Mouse (Mus musculus) cerebral cortex, adult 2 months (tissue): ENCODE measurements around the gene Fut1.

ENCODE experiments used
- WGBS: fragments of 180-500 bp; shearing (Covaris S2); methylation state at CpG from one replicate; pipeline ENCODE4 v1.1.7; 2018; 5-methylcytosine and 5-hydroxymethylcytosine counted together

Fut1 gene

DNA sequence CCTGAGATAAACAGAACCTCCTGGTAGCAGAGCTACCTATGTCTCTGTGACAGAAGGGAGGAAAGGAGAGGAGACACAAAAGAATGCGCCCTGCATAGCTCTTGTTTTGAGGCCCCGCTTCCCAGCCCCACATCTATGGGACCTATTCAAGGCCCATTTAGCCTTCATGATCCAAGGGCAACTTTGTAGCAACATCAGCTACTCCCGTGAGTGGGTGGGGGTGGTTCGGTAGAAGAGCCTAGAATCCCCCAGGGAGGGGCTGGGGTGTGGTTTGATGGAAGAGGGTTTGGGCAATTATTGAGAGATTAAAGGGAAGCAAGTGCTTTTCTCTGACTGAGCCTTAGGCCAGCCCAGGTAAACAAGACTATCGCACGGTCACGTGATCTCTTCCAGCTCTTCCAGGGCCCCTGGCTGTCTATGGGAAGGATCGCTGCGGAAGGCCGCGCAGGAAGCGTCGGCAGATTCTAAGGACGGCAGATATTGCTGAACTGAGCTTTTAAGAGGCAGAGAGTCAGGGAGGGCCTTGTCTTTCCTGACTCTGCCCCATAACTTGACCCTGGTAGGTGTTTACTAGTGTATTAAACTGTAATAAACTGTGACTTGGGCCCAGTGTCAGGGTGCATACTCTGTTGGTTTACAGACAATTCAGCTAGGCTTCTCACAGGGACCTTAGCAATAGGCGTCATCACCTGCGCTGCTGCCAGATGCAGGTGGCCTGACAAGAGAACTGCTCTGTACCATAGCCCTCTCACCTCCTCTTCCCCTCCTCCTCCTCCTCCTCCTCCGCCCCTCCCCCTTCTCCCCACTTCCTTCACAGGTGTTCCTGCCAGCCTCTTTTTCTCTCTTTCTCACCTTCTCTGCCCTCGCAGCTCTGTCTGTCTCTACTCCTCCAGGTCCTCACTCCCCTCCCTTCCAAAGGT, 17.9 kb upstream of the Fut1 start:
- WGBS, result 75% methylated on average over 18 of the region's 18 CpGs

DNA sequence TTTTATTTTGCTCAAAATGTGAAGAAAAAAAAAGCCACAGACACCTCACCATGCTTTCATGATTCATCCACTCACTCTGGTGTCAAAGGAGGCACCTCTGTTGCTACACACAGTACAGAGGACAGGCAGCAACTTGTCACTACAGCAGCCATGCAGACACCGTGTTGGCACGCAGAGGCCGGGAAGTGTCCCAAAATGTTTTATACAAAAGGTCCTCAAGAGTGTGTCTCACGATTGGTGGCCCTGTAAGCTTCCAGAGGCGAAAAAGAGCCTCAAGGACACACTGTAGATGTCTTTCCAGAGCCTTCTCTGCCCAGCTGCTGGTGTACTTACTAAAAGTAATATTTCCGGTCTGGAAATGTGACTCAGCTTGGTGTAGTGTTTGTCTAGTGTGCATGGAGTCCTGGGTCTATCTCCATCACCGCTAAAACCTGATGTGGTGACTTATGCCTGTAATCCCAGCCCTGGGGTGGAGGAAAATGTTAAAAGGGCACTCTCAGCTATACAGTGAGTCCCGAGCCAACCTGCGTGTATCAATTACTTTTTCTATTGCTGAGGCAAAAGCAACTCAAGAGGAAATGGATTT, 11.3 kb upstream of the Fut1 start:
- WGBS, result 82% methylated on average over 9 of the region's 9 CpGs

DNA sequence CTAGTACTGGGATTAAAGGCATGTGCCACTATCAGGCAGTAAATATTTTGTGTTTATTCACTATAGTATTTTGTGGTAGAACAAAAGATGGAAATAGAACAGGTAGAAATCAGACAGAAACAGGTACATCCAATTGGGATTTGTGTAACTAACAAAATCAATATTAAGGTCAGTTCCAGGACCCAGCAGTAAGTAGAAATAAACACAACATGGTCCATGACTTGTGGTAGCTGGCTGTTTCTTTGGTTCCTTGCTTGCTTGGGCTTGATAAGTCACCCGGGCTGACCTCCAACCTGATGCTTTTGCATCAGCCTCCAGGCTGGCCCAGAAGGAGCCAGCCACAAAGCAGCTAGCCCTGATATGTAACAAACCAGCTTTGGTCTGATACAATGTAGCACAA, 7.6 kb upstream of the Fut1 start:
- 88% methylated on average over 1 of the region's 1 CpGs for WGBS

DNA sequence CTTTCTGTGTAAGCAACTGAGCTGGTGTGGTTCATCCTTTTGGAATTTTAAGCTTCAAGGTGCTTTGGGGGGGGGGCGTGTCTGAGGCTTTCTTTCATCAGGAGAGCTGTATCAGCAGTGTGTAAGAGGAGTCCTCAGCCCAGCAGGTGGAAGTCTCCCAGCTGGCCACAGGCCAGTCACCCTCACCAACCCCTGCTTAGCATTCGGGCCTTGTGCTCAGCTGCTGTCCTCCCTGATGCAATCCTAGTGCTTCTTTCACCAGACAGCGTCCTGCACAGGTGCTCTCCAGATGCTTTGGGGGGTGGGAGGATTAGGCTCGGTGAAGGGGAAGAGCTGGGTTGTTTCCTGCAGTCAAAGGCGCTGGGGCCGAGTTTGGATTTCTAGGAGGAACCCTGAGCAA, 812 bp upstream of the Fut1 start:
- WGBS, result 53% methylated on average over 6 of the region's 6 CpGs

DNA sequence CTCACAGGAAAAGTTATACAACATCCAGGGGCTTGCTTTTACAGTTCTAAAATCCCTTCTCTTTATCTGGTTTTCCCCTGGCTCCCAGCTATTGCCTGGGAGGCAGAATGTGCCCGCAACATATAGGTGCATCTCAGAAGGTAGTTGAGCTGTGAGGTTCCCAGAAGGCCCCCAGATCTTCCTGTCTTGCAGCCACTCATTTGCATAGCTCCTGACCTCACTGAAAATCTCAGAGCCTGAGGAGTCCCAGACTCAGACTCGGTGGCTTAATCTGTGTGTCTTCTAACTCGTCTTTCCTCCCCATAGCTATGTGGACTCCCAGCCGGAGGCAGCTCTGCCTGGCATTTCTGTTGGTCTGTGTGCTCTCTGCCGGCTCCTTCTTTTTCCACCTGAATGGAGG, 1.2 kb downstream of the Fut1 start:
- WGBS, result 91% methylated on average over 5 of the region's 5 CpGs

DNA sequence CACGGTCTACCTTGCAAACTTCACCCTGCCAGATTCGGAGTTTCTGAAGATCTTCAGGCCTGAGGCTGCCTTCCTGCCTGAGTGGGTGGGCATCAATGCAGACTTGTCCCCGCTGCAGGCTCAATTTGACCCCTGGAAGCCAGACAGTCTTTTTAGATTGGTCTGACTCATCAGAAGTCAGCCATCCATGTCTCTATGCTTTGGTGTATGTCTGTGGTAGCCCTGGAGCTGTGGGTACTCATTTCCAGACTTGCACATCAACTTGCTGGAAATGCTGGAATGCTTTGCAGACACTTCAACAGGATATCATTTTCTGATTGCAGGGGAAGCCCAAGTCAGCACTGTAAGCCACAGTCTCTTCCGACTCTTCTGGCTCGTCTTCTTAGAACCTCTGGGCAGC, 2.5 kb downstream of the Fut1 start:
- WGBS, result 96% methylated on average over 5 of the region's 5 CpGs

DNA sequence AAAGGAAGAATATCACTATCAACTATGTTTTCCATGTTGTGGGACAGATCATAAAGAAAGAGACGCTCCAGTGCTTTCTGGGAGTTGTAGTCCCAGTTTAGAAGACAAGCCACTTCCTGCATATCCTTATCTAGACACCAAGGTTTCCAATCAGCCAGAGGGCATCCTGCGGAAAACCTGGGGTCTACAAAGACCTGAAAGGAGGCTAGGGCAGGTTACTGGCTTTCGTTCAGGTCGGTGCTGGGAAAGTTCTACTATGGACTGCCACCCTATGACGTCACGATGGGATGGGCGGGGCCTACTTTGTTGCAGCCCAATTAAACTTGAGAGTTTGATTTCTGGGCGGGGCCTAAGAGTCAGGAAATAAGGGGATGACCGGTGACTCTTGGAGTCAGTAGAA, 4.4 kb downstream of the Fut1 start, which contains the start of gene Izumo1:
Izumo1 (plus strand) TSS at position 369 of the 400 bp plus-strand sequence.
- 37% methylated on average over 9 of the region's 9 CpGs for WGBS

DNA sequence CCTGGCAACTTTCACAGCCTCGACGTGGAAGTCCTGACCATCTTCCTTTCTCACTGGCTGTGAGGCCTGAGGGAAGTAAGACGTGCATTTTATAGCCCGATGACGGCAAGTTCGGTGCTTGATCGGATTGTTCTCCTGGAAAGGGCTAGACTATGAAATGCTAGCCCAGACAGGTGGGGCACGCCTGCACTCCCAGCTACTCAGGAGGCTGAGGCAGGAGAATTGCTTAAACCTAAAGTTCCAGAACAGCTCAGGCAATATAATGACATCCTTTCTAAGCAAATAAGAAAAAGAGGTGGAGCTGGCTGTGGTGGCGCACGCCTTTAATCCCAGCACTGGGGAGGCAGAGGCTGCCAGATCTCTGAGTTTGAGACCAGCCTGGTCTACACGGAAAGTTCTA, 6.4 kb downstream of the Fut1 start:
- WGBS, result 94% methylated on average over 11 of the region's 11 CpGs

DNA sequence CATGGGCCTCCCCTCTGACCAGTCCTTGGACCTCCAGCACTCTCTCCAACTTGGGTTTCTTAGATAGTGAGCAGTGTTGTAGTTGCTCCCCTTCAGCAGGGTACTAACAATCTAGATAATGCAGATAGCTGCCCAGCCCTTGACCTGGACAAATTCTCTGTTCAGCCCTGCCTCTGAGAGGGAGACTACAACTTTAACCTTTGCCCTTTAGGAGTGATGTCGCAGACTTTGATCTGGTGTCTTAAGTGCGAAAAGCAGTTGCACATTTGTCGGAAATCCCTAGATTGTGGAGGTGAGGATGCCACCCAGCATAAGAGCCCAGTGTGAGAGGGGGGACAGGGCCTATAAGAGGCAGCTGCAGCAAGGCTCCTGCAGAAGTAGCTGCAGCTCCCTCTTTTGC, 7.6 kb downstream of the Fut1 start:
- WGBS, result 98% methylated on average over 3 of the region's 3 CpGs

DNA sequence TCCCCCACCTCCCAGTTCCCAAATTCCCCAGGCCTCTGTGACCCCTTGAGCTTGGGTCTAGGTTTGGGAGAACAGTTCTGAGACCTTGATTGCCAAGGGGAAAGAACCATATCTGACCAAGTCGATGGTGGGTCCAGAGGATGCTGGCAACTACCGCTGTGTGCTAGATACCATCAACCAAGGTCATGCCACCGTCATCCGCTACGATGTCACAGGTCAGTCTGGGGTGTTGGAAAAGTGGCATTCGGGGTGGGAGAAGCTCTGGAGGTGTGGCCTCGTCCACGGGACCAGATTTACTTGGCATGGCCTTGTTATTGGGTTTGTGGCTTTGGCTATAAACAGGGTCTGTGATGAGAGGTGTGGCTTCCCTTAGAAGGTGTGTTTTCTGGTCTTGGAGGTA, 8.4 kb downstream of the Fut1 start:
- WGBS, result 90% methylated on average over 8 of the region's 8 CpGs

DNA sequence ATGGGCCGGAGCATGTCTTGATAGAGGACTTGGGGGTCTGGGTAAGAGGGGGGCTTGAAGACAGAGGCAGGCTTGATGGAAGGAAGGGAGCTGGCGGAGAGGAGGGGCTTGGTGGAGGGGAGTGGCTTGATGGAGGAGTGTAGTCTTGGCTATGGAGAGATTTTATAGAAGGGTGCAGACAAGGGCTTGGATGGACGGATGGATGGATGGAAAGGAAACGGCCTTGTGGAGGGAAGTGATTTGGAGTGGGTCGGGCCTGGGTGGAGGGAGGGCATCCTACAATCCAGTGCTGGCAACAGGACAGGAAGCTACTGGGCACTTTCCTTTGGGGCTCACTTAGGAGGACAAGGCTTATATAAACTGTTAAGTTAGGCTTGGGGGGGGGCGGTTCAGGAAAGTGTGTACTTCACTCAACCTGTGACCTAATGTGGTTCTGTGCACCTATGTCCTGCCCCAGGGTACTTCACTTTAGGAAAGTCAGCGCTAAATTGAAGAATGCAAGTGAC, 9.5 kb downstream of the Fut1 start:
- WGBS, result 86% methylated on average over 7 of the region's 7 CpGs

DNA sequence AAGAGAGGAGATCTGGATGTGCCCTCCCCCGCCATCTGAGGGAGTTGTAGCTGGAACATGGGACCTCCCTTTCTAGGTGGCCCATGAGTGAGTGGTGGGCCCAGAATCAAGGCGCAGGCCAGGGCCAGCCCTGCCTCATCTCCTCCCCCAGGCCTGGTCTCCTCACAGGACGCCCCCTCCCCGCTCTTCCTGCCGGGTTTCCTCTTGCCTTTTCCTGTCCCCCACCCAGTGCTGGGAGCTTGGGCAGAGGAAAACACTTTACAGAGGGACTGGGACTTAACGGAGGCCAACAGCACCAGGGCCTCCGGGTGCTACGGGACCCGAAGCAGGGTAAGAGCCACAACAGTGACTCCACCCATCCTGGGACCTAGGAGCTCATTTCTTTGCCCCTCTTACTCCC, 10.2 kb downstream of the Fut1 start, which contains the start of gene Rasip1:
Rasip1 (plus strand) TSS at position 228 of the 400 bp plus-strand sequence.
- 85% methylated on average over 9 of the region's 9 CpGs for WGBS

DNA sequence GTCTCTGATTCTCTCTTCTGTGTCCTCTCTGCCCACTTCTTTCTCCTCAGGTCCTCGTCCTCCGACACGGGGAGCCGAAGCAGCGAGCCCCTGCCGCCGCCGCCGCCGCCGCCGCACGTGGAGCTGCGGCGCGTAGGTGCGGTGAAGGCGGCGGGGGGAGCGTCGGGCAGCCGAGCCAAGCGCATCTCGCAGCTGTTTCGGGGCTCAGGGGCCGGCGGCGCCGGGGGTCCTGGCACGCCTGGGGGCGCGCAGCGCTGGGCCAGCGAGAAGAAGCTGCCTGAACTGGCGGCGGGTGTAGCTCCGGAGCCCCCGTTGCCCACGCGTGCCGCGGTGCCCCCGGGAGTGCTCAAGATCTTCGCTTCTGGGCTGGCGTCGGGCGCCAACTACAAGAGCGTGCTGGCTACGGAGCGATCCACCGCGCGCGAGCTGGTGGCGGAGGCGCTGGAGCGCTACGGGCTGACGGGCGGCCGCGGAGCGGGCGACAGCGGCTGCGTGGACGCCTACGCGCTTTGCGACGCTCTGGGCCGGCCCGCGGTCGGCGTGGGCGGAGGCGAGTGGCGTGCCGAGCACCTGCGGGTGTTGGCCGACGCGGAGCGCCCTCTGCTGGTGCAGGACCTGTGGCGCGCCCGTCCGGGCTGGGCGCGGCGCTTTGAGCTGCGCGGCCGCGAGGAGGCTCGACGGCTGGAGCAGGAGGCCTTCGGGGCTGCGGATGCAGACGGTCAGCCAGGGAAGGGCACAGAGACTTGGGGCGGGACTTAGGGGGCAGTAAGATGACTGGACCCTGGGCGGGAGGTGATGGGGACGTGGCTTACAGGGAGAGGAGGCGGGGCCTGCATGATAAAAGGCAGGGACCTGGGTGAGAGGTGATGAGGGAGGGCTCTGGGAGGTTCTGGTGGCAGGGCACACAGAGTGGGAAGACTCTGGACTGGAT, 11.5 kb downstream of the Fut1 start:
- WGBS, result 1% methylated on average over 105 of the region's 105 CpGs

DNA sequence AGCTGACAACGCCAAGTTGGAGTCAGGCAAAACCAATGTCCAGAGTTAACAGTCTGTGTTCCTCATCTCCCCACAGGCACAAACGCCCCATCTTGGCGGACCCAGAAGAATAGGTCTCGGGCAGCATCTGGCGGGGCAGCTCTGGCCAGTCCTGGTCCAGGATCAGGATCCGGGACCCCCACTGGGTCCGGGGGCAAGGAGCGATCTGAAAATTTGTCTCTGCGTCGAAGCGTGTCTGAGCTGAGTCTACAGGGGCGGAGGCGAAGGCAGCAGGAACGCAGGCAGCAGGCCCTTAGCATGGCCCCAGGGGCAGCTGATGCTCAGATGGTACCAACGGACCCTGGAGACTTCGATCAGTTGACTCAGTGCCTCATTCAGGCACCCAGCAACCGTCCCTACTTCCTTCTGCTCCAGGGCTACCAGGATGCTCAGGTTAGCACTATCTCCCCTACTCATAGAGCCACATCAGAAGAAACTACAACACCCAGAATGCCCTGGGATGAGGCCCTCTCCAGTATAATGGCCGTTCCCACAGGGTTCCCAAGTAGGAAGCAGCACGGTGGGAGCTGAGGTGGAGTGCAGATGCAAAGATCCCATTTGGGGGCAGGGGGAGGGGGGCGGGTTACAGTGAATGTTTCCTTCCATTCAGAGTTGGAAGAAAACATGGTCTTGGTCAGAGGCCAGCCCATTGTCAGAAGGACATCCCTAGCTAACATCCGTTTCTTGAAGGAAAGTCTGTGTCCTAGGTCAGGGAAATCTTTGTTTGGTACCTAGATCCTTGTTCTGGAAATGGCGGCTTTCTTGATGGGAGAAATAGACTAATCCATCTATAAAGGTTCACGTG, 13.2 kb downstream of the Fut1 start:
- 80% methylated on average over 23 of the region's 23 CpGs for WGBS

DNA sequence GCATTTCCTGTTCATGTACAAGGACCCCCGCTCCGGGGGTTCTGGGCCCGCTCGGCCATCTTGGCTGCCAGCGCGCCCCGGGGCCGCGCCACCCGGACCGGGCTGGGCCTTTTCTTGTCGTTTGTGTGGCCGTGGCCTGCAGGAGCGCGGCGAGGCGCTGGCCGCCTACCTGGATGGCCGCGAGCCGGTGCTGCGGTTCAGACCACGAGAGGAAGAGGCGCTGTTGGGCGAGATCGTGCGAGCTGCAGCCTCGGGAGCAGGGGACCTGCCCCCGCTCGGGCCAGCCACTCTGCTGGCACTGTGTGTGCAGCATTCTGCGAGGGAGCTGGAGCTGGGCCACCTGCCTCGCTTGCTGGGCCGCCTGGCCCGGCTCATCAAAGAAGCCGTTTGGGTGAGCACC, 15.4 kb downstream of the Fut1 start:
- 38% methylated on average over 35 of the region's 35 CpGs for WGBS

DNA sequence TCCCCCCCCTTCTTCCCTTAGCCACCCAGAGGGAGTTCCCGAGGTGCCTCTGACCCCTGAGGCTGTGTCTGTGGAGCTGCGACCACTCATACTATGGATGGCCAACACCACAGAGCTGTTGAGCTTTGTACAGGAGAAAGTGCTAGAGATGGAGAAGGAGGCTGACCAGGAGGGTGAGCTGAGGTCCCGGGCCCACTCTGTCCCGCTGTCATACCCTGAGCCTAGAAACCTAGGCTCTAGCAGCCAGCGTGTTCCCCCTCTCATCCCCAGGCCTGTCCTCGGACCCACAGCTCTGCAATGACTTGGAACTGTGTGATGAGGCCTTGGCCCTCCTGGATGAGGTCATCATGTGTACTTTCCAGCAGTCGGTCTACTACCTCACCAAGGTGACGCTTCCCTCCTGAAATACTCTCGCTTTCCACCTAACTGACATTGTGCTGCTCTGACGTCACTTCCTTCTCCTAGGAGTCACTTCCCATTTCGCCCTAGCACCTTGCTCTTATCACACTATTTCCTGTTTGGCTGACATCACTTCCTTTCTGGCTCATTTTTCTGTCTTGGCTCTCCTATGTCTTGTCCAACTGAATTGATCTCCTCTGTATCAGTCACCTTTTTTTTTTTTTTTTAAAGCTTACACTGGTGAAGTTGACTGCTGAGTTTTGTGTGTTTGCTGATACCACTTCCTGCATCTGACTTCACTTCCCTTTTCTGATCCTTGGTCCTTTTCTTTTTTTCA, 18.0 kb downstream of the Fut1 start:
- WGBS, result 85% methylated on average over 11 of the region's 11 CpGs

DNA sequence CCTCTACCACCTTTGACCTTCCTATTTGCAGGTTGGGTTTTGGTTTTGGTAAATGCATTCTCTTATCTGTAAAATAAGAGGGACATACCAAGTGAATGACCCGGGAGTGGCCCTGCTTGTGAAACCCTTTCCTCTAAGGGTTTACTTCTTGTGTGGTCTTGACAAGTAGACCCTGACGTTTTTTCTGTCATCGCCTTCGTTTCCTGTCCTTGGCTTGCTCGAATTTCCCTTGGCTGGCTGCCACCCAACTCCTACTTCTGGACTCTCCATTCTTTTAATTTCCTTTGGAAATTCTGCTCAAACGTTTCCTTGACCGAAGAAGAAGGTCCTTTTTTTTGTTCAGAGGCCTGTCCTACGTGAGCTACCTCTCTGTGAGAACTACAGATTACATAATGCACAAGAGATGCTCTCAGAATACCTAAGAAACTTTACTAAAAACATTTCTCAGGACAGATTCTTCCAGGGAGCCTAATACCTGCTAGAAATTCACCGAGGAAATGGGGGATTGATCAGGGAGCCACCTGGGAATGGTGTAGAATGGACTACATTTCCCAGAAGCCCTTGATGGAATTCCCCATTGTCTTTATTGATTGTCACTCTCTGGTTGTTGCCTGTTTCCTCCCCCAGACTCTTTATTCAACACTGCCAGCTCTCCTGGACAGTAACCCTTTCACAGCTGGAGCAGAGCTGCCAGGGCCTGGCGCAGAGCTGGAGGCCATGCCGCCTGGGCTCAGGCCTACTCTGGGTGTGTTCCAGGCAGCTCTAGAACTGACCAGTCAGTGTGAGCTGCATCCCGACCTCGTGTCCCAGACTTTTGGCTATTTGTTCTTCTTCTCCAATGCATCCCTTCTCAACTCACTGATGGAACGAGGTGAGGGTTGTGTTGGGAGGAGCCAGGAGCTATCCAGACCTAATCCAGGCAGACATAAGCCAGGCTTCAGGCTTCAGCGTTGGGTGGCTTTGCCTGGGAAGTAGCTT, 18.9 kb downstream of the Fut1 start:
- whole genome bisulfite sequencing, result 61% methylated on average over 15 of the region's 15 CpGs

DNA sequence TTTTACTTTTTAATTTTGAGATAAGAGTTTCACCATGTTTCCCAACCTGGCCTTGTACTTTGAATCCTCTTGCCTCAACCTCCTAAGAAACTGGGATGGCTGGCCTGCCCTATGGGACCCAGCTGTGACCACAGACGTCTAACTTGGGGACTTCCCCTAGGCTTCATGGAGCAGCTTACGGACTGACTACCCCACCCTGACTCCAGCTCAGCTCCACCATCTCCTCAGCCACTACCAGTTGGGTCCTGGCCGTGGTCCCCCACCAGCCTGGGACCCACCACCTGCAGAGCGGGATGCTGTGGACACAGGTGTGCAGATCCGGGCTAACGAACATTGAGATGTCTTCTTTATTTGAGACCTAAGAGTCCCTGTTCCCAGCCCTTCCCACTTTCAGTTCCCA, 20.6 kb downstream of the Fut1 start:
- 91% methylated on average over 6 of the region's 6 CpGs for WGBS
